Mouse (Mus musculus) liver, embryonic 13.5 days (tissue): Measurements from ENCODE around the gene Alox12. TPM values are rescaled to one million over a fixed set of nuclear protein-coding genes. Genes with fewer than 3 reads are reported as not detected.

Source experiments
- microRNA counts: library from miRNA; unstranded; fragments of <30 nt; microRNA quantifications from one replicate; lab custom pipeline; 2016
- microRNA-seq: library from miRNA; unstranded; fragments of <30 nt; microRNA quantifications from one replicate; pipeline ENCODE4, GENCODE M21; 2016
- polyA plus RNA-seq: library from polyadenylated mRNA; unstranded; fragments of >200 nt; fragmentation: Nextera tagmentation; extraction: Ambion mirVana; gene quantifications from 2 replicates; pipeline ENCODE4 v1.2.1, GENCODE M21; 2015

Gene Alox12
- polyA plus RNA-seq, 1 experiment from 2014 or later: 19.5 TPM

MicroRNA genes within 50 kb of the gene (microRNA counts, 519-probe panel; counts per million panel counts)
- microRNA mmu-miR-195 (lab: Ali Mortazavi, UCI): 114 counts per million
- 114 counts per million for microRNA mmu-miR-497 (lab: Ali Mortazavi, UCI)

Small RNA genes within 50 kb of the gene (microRNA-seq; reads per million reads assigned to microRNA genes)
- gene Mir195a: 322 reads per million, percentile 65 among the genes with 10 or more reads in this experiment
- not detected for gene Mir497
- not detected for gene Mir497b

Other genes with a start within 250 kb of the Alox12 start
- 83.7 and 87.2 TPM in 2 replicates for gene Acadvl, start 239.9 kb downstream of the Alox12 start, polyA plus RNA-seq
- gene Dlg4, start 238.4 kb downstream of the Alox12 start, polyA plus RNA-seq: 1.1 and 1.2 TPM in 2 replicates
- gene Asgr1, start 201.3 kb downstream of the Alox12 start, polyA plus RNA-seq: 1.4 and 1.8 TPM in 2 replicates
- gene Asgr2, start 162.7 kb downstream of the Alox12 start, polyA plus RNA-seq: 5.2 and 5.7 TPM in 2 replicates
- 1.2 and 1.3 TPM in 2 replicates for gene Mgl2, start 125.0 kb downstream of the Alox12 start, polyA plus RNA-seq
- gene Clec10a, start 99.2 kb downstream of the Alox12 start, polyA plus RNA-seq: 0.27 and 0.32 TPM in 2 replicates
- 0.73 and 0.83 TPM in 2 replicates for gene Slc16a11, start 42.6 kb downstream of the Alox12 start, polyA plus RNA-seq
- gene Slc16a13, start 34.3 kb downstream of the Alox12 start, polyA plus RNA-seq: 4.8 and 7.5 TPM in 2 replicates
- gene Bcl6b, start 25.6 kb downstream of the Alox12 start, polyA plus RNA-seq: 1.6 and 1.8 TPM in 2 replicates
- 82.5 and 85.7 TPM in 2 replicates for gene 0610010K14Rik, start 17.4 kb downstream of the Alox12 start, polyA plus RNA-seq
- gene Gm21988, start 15.5 kb downstream of the Alox12 start, polyA plus RNA-seq: 6.5 and 7.1 TPM in 2 replicates
- 155 and 175 TPM in 2 replicates for gene Rnasek, start 15.5 kb downstream of the Alox12 start, polyA plus RNA-seq
- gene Alox12e, start 67.3 kb upstream of the Alox12 start, polyA plus RNA-seq: 0.06 and 0.10 TPM in 2 replicates
- gene Alox15, start 96.7 kb upstream of the Alox12 start, polyA plus RNA-seq: 1.1 TPM in 2 replicates
- 19.0 and 21.0 TPM in 2 replicates for gene Pelp1, start 154.7 kb upstream of the Alox12 start, polyA plus RNA-seq
- 13.0 and 14.9 TPM in 2 replicates for gene Arrb2, start 177.3 kb upstream of the Alox12 start, polyA plus RNA-seq
- gene Med11, start 196.6 kb upstream of the Alox12 start, polyA plus RNA-seq: 17.2 and 19.1 TPM in 2 replicates
- 0.07 and 0.17 TPM in 2 replicates for gene Zmynd15, start 204.1 kb upstream of the Alox12 start, polyA plus RNA-seq
- 0.70 and 1.4 TPM in 2 replicates for gene Cxcl16, start 204.6 kb upstream of the Alox12 start, polyA plus RNA-seq
- 2.1 and 2.5 TPM in 2 replicates for gene Tm4sf5, start 249.9 kb upstream of the Alox12 start, polyA plus RNA-seq